In the genomic region with DNA sequence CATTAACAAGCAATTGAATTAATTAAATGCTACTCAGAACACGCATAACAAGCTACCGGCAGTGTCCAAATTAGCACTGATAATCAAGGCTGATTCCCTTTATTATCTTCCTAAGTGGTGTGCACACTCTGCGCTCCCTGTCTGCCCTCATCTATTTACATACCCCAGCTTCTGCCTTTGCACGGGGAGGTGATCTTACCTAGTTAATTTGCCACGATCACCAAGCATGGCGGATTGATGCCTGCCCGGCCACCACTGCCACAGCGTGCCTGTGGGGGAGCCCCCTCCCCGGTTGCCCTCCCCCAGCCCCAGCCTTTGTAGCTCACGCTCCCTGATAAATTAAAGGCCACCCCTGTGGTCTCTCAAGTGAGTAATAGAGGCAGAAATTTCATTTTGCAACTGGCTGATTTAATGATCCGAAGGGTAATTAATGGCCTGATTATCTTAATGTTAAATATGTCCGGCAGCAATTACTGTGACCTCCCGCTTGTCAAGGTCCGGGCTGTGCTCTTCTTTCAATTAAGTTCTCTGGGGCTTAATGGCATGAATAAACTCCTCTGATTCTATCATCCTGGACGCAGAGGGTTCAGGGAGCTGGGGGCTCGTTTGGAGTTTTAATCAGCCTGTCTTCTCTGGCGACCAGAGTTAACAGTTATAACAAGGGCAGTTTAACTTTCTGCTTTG, we compare ENCODE assay signal across 15 mouse cellular contexts.
A peak's percentile ranks its signal among the peaks of the same experiment; 100 is the strongest.
DNase-seq lines count a peak whose midpoint lies in the region; ATAC-seq lines count a peak whose summit lies in the region.
"Had no signal": no experiment of that assay in that cellular context is flagged by ENCODE, and none has a peak within 500 bp of the region (broad histone marks: within the 10 kb centered on the region; RNA-seq: fewer than 3 reads in every experiment).

No protein-coding gene starts in this region.

- H3K27ac ChIP-seq in embryonic facial prominence, embryonic 15.5 days (replicated peaks), result no peak overlapping the region
- peak overlapping the region; percentile 36; the same call in 1 of the 2 replicates for H3K27ac ChIP-seq in hindbrain, embryonic 14.5 days
- peak overlapping the region; percentile 70 for H3K27ac ChIP-seq in midbrain, embryonic 13.5 days

- H3K27me3 ChIP-seq in embryonic facial prominence, embryonic 15.5 days, result peaks cover 2% of the 10 kb centered on the region; the same call in 1 of the 2 replicates
- H3K27me3 ChIP-seq in hindbrain, embryonic 14.5 days (ENCODE audit: control insufficient read depth, insufficient read depth, low read length), result no peaks in the 10 kb centered on the region
- peaks cover 14% of the 10 kb centered on the region; the same call in 1 of the 2 replicates for H3K27me3 ChIP-seq in midbrain, embryonic 13.5 days
- H3K27me3 ChIP-seq: heart, embryonic 12.5 days had no signal

- H3K9ac ChIP-seq in embryonic facial prominence, embryonic 15.5 days, result no peak overlapping the region
- 0 out of 2 replicates have a peak overlapping the region, but pooled peaks have one; percentile 13 for H3K9ac ChIP-seq in hindbrain, embryonic 14.5 days
- H3K9ac ChIP-seq in midbrain, embryonic 13.5 days (replicated peaks), result no peak overlapping the region
- H3K9ac ChIP-seq: heart, embryonic 12.5 days; lung, embryonic 14.5 days had no signal

- DNase-seq in Muller cell, postnatal 12 days (ENCODE audit: inconsistent ontology term), result peak; percentile 70
- DNase-seq in hindbrain, embryonic 14.5 days (ENCODE audit: low spot score), result no peak
- no peak for DNase-seq in left cerebral cortex, postnatal 25 days (ENCODE audit: low spot score in 2 of 2)
- DNase-seq in thymus, postnatal 36 days, result no peak
- DNase-seq in right cerebral cortex, postnatal 10 days (ENCODE audit: low spot score in 2 of 2), result no peak
- DNase-seq in spleen, postnatal 14 days (ENCODE audit: low spot score in 2 of 2), result no peak
- DNase-seq: adrenal gland, postnatal 25 days; cerebellum, adult 11 months; kidney, adult 2 months; thymus, postnatal 25 days had no signal

- intact Hi-C loops in left cerebral cortex, postnatal 25 days (cut with DNase I), result no loop called here

- no peak overlapping the region for H3K4me3 ChIP-seq in embryonic facial prominence, embryonic 15.5 days (replicated peaks)
- no peak overlapping the region for H3K4me3 ChIP-seq in hindbrain, embryonic 14.5 days (replicated peaks; ENCODE audit: low read length)
- H3K4me3 ChIP-seq in midbrain, embryonic 13.5 days (replicated peaks), result no peak overlapping the region
- H3K4me3 ChIP-seq: heart, embryonic 12.5 days had no signal

- no peaks in the 10 kb centered on the region for H3K9me3 ChIP-seq in embryonic facial prominence, embryonic 15.5 days (replicated peaks)
- H3K9me3 ChIP-seq in hindbrain, embryonic 14.5 days (ENCODE audit: control insufficient read depth, low read length), result no peaks in the 10 kb centered on the region
- no peaks in the 10 kb centered on the region for H3K9me3 ChIP-seq in midbrain, embryonic 13.5 days
- H3K9me3 ChIP-seq: heart, embryonic 12.5 days had no signal

- WGBS in embryonic facial prominence, embryonic 15.5 days, result 54% methylated on average over 17 of the region's 17 CpGs
- WGBS in hindbrain, embryonic 14.5 days, result 16% methylated on average over 17 of the region's 17 CpGs
- WGBS in midbrain, embryonic 13.5 days, result 22% methylated on average over 17 of the region's 17 CpGs

- H3K4me2 ChIP-seq in embryonic facial prominence, embryonic 15.5 days (replicated peaks), result 0 out of 2 replicates have a peak overlapping the region, but pooled peaks have one; percentile 22
- peak overlapping the region; percentile 7; the same call in 1 of the 2 replicates for H3K4me2 ChIP-seq in hindbrain, embryonic 14.5 days (replicated peaks)
- peak overlapping the region; percentile 13 for H3K4me2 ChIP-seq in midbrain, embryonic 13.5 days (replicated peaks)
- H3K4me2 ChIP-seq: heart, embryonic 12.5 days; lung, embryonic 14.5 days had no signal

- no peak for ATAC-seq in embryonic facial prominence, embryonic 15.5 days (ENCODE audit: insufficient number of reproducible peaks, low FRiP score, low TSS enrichment, low read depth)
- ATAC-seq in hindbrain, embryonic 14.5 days (ENCODE audit: low FRiP score), result peak; percentile 55
- peak; percentile 74 for ATAC-seq in midbrain, embryonic 13.5 days
- ATAC-seq: CD4-positive, CD25-positive, alpha-beta regulatory T cell, adult 4 months had no signal

- peaks cover 45% of the 10 kb centered on the region for H3K4me1 ChIP-seq in embryonic facial prominence, embryonic 15.5 days
- peaks cover 46% of the 10 kb centered on the region for H3K4me1 ChIP-seq in hindbrain, embryonic 14.5 days (replicated peaks; ENCODE audit: control insufficient read depth, insufficient read depth, low read length)
- peaks cover 52% of the 10 kb centered on the region for H3K4me1 ChIP-seq in midbrain, embryonic 13.5 days (replicated peaks)
- H3K4me1 ChIP-seq: heart, embryonic 12.5 days had no signal

- H3K36me3 ChIP-seq in embryonic facial prominence, embryonic 15.5 days, result 0 out of 2 replicates have a peak, but pooled peaks cover 3% of the 10 kb centered on the region
- peaks cover 8% of the 10 kb centered on the region for H3K36me3 ChIP-seq in hindbrain, embryonic 14.5 days (replicated peaks; ENCODE audit: control insufficient read depth, insufficient read depth)
- H3K36me3 ChIP-seq in midbrain, embryonic 13.5 days, result peaks cover 22% of the 10 kb centered on the region
